Mouse (Mus musculus): Measurements from ENCODE around the gene Fmo9. TPM values are rescaled to one million over a fixed set of nuclear protein-coding genes. Genes with fewer than 3 reads are reported as not detected.

Fmo9 gene
- polyA plus RNA-seq, 1 experiment from 2014 or later, result 0.05 TPM

- WGBS, result 91% methylated on average over 2 of the region's 2 CpGs
- Histone ChIP-seq H3K27ac (no peak within 1 kb of the TSS), H3K9ac (ENCODE audit: low read depth, low read length) (no peak within 1 kb of the TSS), H3K4me3 (replicated peaks; ENCODE audit: low read depth, low read length) (no peak within 1 kb of the TSS), H3K36me3 (ENCODE audit: insufficient read depth, low read length) (no peaks in the 10 kb centered on the region), H3K9me3 (replicated peaks; ENCODE audit: low read length) (no peaks in the 10 kb centered on the region), H3K4me1 (replicated peaks; ENCODE audit: insufficient read depth, low read length) (no peaks in the 10 kb centered on the region), H3K4me2 (ENCODE audit: low read length) (no peak within 1 kb of the TSS), H3K27me3 (ENCODE audit: insufficient read depth, low read length) (no peaks in the 10 kb centered on the region)
- DNase-seq (ENCODE audit: low spot score), result no peak
- ATAC-seq (replicated peaks; ENCODE audit: low FRiP score, low read depth), result no peak
- TF ChIP-seq CTCF (IDR thresholded peaks at IDR 0.05; ENCODE audit: low read depth), result no peak
Measured at GRCm38 (mm10) chr1:166647593-166647992, 34.1 kb downstream of the Fmo9 start, which contains the start of gene Gm4847. Gene Gm4847, minus strand, starts transcription at chr1:166647693.

Small RNA genes within 50 kb of the gene (microRNA-seq; reads per million reads assigned to microRNA genes)
- gene Gm22992, result not detected

Other genes with a start within 250 kb of the Fmo9 start
- gene Gm4846, start 184.3 kb downstream of the Fmo9 start, polyA plus RNA-seq (2015; fragmentation: Nextera tagmentation; extraction: Ambion mirVana), result not detected in 2 replicates
- not detected in 2 replicates for gene Gm4847, start 34.2 kb downstream of the Fmo9 start, polyA plus RNA-seq (2015; fragmentation: Nextera tagmentation; extraction: Ambion mirVana)